10 mouse cellular contexts compared by ENCODE assay signal in the genomic region with DNA sequence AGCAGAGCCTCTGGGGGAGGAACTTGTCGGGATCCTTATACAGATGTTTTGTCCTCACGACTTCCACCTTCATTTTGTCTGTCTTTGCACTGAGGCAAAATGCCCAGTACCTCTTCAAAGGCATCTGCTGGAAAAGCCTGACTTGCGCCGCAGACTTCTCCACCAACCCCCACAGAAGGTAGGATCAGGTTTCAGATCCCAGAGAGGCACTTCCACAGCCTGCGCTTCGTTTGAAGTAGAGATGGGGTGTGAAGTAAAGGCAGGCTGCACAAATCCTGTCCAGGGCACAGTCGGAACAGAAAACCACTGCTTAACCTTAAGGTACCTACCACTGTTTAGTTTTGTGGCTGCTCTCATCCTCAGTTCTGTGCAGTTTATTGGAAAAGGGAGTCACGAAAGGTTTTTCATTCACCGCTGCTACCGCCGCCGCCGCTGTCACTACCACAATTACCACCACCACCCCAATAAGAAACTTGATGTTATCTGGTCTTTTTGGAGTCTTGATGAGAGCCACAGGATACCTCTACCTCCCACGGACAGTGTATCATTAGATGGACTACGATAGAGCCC. TPM values are rescaled to one million over a fixed set of nuclear protein-coding genes. Genes with fewer than 3 reads are reported as not detected.
DNase-seq lines count a peak whose midpoint lies in the region; ATAC-seq and TF ChIP-seq lines count a peak whose summit lies in the region.
"Had no signal": no experiment of that assay in that cellular context is flagged by ENCODE, and none has a peak within 500 bp of the region (broad histone marks: within the 10 kb centered on the region; RNA-seq: fewer than 3 reads in every experiment).

No protein-coding gene starts in this region.

- H3K27me3 ChIP-seq in kidney, adult 2 months (replicated peaks; ENCODE audit: control insufficient read depth, insufficient read depth, low read length), result peaks cover 7% of the 10 kb centered on the region
- peaks cover 88% of the 10 kb centered on the region for H3K27me3 ChIP-seq in forebrain, embryonic 12.5 days
- peaks cover 99% of the 10 kb centered on the region for H3K27me3 ChIP-seq in limb, embryonic 10.5 days (ENCODE audit: low read depth, poor library complexity, severe bottlenecking)

- H3K36me3 ChIP-seq in kidney, adult 2 months (ENCODE audit: control insufficient read depth, insufficient read depth, low read length), result no peaks in the 10 kb centered on the region
- no peaks in the 10 kb centered on the region for H3K36me3 ChIP-seq in forebrain, embryonic 12.5 days (replicated peaks)
- no peaks in the 10 kb centered on the region for H3K36me3 ChIP-seq in limb, embryonic 10.5 days
- H3K36me3 ChIP-seq: hindbrain, embryonic 12.5 days had no signal

- no peak for TF ChIP-seq CTCF in kidney, adult 2 months (conservative IDR thresholded peaks at IDR 0.05; ENCODE audit: insufficient read depth, insufficient read length, low read depth, low read length)
- TF ChIP-seq CTCF in brain, embryonic 14.5 days (IDR thresholded peaks at IDR 0.05; ENCODE audit: borderline replicate concordance, extremely low read depth, insufficient read depth, insufficient read length), result no peak

- H3K9me3 ChIP-seq in forebrain, embryonic 12.5 days, result no peaks in the 10 kb centered on the region
- no peaks in the 10 kb centered on the region for H3K9me3 ChIP-seq in limb, embryonic 10.5 days (replicated peaks)
- H3K9me3 ChIP-seq: hindbrain, embryonic 12.5 days had no signal

- no peak for ATAC-seq in forebrain, embryonic 12.5 days (ENCODE audit: low FRiP score)

- WGBS in kidney, adult 2 months, result 12% methylated on average over 15 of the region's 15 CpGs
- 1% methylated on average over 15 of the region's 15 CpGs for WGBS in forebrain, embryonic 12.5 days
- WGBS in limb, embryonic 10.5 days, result 0% methylated on average over 15 of the region's 15 CpGs

- DNase-seq in kidney, adult 2 months, result peak; percentile 57
- no peak for DNase-seq in kidney, adult 8-10 months
- DNase-seq in brain, embryonic 14.5 days (ENCODE audit: low read depth), result peak; percentile 55
- DNase-seq in limb, embryonic 10.5 days (ENCODE audit: low spot score), result peak; percentile 64
- DNase-seq in left cerebral cortex, adult 9 months (ENCODE audit: low spot score in 2 of 2), result no peak
- no peak for DNase-seq in right cerebral cortex, postnatal 14 days
- DNase-seq in liver, result no peak
- DNase-seq: left cerebral cortex, postnatal 4 days had no signal

- no peak overlapping the region for H3K9ac ChIP-seq in forebrain, embryonic 12.5 days
- H3K9ac ChIP-seq: hindbrain, embryonic 12.5 days had no signal

- H3K4me2 ChIP-seq in forebrain, embryonic 12.5 days, result peak overlapping the region; percentile 17
- H3K4me2 ChIP-seq: hindbrain, embryonic 12.5 days had no signal

- TF ChIP-seq POLR2A in kidney, adult 2 months (IDR thresholded peaks at IDR 0.05; ENCODE audit: low read depth, low read length), result no peak
- TF ChIP-seq POLR2A in brain, embryonic 14.5 days (IDR thresholded peaks at IDR 0.05; ENCODE audit: borderline replicate concordance, extremely low read depth, insufficient read depth, insufficient read length, poor library complexity, severe bottlenecking), result no peak

- peak overlapping the region; percentile 70 for H3K4me3 ChIP-seq in kidney, adult 2 months (ENCODE audit: insufficient read depth, low read depth, low read length)
- H3K4me3 ChIP-seq in forebrain, embryonic 12.5 days (replicated peaks), result peak overlapping the region; percentile 10; the same call in 1 of the 2 replicates
- peak overlapping the region; percentile 25 for H3K4me3 ChIP-seq in limb, embryonic 10.5 days
- H3K4me3 ChIP-seq: hindbrain, embryonic 12.5 days had no signal

- peak overlapping the region; percentile 73 for H3K27ac ChIP-seq in kidney, adult 2 months (ENCODE audit: insufficient read depth, low read depth, low read length)
- H3K27ac ChIP-seq in forebrain, embryonic 12.5 days, result no peak overlapping the region
- no peak overlapping the region for H3K27ac ChIP-seq in limb, embryonic 10.5 days
- H3K27ac ChIP-seq: hindbrain, embryonic 12.5 days had no signal

- no peaks in the 10 kb centered on the region for H3K4me1 ChIP-seq in kidney, adult 2 months (ENCODE audit: control insufficient read depth, insufficient read depth, low read length)
- peaks cover 18% of the 10 kb centered on the region for H3K4me1 ChIP-seq in forebrain, embryonic 12.5 days
- peaks cover 26% of the 10 kb centered on the region for H3K4me1 ChIP-seq in limb, embryonic 10.5 days

RNA-seq across cellular contexts. Expression of a gene that starts 1.7 kb away (rescaled TPM):
- 4.2 and 5.8 TPM in 2 replicates for polyA plus RNA-seq in kidney, adult 2 months (2012; rRNA removed)
- polyA plus RNA-seq in brain, embryonic 14.5 days (2012; rRNA removed), result 2.3 and 2.5 TPM in 2 replicates
- polyA plus RNA-seq in forebrain, embryonic 12.5 days (2016; fragmentation: Nextera tagmentation; extraction: Ambion mirVana), result 7.7 and 8.3 TPM in 2 replicates
- polyA plus RNA-seq in limb, embryonic 10.5 days (2016; fragmentation: Nextera tagmentation; extraction: Ambion mirVana), result 0.65 and 0.74 TPM in 2 replicates

Comparison
In these comparisons a context has a peak if more than half of its experiments do, and no peak if none do; other contexts are left out.
1. DNase-seq: peak in kidney, adult 2 months (single experiment), brain, embryonic 14.5 days (single experiment) and limb, embryonic 10.5 days (single experiment); none in kidney, adult 8-10 months (0 of 2), left cerebral cortex, adult 9 months (0 of 2), right cerebral cortex, postnatal 14 days (single experiment) and liver (single experiment).
2. H3K4me3 ChIP-seq: peak in every context shown above with its lines; median percentile 70 in kidney, adult 2 months; 25 in limb, embryonic 10.5 days; 10 in forebrain, embryonic 12.5 days.